Mouse (Mus musculus) neutrophil, adult 5-6 weeks (primary cell): ENCODE measurements around the gene Chaf1a. TPM values are rescaled to one million over a fixed set of nuclear protein-coding genes. Genes with fewer than 3 reads are reported as not detected.

ENCODE experiments used
- ATAC-seq: fragments of 151-379, 151-347 bp; 2 replicates; pipeline ENCODE4 v1.8.0; 2017; ENCODE audit warnings: mild to moderate bottlenecking, moderate TSS enrichment; ENCODE audit not compliant: insufficient number of reproducible peaks, poor library complexity, low FRiP score, severe bottlenecking; ENCODE audit errors: extremely low read depth
- total RNA-seq: library from RNA; stranded (forward); fragments of 200-1000 nt; gene quantifications from 2 replicates; pipeline ENCODE4 v1.2.3, GENCODE M21; 2017

Chaf1a gene
- total RNA-seq, 1 experiment from 2014 or later, result 1.4 TPM

DNA sequence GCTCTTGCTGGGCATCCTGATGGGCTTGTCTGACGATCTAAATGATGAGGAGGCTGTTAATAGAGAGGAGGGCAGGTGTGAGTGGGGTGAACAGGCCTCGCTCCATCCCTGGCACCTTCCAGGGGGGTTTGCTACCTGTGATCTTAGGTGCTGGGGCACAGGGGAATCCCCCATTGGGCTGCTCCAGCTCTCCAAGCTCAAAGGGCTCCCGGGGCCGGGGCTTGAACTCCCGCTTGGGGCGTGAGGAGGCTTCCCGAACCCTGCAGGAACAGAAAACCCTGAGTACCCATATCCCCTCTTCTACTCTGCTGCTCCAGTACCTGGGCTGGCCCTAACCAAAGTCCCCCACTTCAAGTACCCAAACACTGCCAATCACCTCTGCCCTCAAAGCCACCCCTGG lies 22.4 kb upstream of the Chaf1a start:
- no peak for ATAC-seq

DNA sequence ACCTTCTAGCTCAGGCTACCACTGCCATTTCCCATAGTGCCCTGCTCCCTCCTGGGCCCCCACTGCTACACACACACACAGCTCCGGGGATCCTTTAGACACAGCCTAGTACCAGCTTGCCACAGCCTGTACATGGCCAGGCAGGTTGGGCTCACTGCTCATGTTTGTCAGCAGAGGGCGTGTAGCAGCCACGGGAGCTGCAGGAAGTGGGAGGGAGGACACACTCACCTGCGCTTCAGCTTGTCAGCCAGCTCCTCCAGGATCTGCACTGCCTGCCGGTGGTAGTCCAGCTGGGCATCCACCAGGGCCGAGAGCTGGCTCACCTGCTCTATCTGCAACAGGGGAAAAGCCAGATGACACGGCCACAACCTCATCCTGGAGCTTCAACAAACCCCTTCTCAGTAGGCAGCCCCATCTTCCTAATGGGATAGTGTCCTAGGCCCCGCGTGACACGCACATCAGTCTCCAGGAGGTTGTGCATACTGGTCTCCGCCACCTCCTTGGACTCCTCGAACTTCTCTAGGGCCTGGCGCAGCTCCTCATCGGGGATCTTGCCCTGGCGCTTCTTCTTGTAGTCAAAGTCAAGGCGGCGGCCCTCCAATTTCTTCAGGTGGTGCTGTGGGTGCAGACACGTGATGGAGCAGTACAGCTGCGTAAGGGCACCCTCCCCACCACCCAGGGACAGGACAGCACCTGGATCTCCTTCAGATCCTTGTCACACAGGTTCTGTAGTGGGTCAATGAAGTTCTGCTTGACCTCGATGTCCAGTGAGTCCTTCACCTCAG lies 21.7 kb upstream of the Chaf1a start:
- 0 out of 2 replicates have a peak, but pooled peaks have one; percentile 14 for ATAC-seq

DNA sequence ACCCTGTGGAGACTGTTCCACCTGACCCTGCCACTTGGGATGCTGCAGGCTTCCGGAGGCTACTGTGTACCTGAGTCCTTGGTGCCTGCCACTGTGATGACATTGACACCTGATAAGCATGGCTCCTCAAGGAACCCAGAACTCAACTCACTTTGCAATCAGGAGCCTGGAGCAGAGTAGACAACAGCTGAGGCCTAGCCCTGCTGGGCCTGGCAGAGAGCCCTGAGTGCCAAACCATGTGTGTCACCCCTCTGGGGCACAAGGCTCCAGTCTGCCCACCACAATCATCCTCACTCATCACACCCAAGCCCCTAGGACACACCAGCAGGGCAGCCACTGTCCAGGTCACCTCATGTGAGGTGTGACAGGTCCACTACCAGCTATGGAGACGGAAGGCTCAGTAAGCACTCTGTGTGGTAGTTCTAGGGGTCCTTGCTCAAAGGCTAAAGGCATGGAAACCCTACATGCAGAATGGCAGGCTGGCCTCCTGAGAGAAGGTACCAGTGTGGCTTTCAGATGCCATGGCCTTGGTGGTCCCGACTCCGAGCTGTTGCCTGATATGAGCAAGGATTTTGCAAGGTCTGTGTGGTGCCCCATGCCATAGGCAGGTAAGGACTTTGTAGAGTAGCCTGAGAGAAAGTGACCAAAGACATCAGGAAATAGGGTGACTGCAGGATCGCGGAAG lies 19.7 kb upstream of the Chaf1a start:
- no peak for ATAC-seq

DNA sequence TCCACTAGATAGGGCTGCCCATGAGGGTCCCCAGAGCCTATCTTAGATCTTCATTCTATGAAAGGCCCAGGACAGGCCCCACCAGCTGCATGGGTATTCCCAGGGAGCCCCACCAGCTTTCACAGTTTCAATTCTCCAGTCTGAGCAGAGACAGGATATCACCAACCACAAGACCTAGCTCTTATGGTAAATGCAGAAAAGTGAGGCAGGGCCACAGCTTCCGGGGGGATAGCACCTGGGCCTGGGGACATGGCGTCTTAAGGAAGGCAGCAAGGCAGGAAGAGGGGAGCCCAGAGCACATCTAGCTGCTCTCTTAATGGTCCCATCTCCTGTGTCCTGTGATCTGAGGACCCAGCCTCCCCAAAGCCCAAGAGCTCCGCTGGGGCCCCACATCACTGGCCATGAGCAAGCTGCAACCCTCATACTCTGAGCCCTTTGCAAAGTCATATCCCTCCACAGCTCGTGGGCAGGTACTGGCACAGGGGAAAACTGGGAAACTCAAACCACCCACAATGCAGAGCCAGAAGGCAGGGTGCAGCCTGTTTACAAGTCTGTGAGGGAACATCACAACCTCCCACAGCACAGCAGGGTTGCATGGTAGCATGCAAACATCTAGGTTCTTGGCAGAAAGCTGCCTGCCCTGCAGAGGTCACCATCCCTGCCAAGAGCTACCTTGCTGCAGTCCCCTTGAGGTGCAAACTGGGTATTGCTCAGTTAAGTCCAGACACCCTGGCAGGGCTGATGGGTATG lies 18.9 kb upstream of the Chaf1a start:
- no peak for ATAC-seq

DNA sequence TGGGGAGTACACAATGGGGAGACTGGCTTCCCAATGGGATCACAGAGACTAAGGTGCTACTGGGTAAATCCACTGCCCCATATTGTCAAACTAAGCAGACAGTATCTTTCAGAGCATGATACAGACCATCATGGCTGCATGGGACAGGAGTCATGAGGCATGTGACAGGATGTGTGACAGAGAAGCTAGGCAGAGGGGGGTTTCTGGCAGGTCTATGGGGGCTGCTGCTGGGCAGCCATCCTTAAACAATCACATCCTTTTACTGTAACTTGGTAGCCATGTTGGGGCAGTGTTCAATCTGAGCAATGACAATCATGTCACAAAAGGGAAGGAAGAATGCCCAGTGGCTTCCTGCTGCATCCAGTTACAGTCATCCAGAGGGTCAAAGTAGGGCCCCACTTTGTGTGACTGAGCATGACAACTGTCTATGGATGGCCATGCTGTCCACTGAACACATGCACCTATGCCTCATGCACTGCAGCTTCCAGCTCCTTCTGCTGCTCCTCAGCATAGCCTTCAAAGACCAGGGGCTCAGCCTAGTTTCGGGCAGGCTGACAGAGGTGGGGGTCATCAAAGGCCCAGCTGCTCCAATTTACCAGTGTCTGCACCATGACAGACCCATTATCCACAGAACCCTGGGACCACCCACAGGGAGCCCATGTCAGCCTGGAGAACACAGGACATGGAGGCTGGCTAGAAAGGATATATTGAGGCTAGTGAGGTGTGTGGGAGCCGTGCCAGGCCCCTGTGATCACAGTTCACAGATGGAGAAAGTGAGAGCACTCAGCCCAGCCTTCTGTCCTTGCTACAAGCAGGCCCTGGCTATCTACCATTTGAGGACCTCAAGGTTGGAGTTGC lies 17.9 kb upstream of the Chaf1a start:
- ATAC-seq, result peak; percentile 35; the same call in 1 of the 2 replicates

DNA sequence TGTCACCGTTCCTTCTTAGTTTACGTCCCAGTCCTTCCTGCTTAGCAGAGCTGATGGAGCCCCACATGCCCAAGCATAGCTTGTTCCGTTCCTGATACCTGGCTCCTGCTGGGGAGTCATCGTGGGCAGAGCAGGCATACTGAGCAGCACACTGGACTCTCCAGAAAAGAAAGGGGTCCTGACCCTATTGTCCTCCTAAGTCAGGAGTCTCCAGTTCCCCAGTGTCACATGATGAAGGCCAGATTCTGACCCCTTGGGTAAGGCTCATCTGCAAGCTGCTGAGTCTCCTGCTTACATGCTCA lies 17.3 kb upstream of the Chaf1a start:
- ATAC-seq, result no peak

DNA sequence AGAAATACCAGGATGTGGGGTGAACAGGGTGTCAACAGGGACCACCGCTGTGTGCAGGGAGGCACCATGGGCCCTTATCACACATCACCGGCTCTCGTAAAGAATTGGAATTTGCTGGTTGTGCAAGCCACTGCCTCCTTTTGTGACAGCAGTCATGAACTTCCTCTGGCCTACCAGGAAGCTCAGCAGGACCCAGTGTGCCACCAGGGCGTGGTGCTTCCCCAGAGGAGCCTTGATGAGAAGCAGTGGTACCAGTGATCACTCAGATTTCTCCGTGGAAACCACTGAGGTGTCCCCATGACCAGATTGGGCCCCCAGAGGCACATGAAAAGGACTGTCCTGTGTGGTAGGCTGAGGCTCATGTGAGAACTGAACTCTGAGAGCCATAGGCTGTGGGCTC lies 16.9 kb upstream of the Chaf1a start:
- ATAC-seq, result peak; percentile 44

DNA sequence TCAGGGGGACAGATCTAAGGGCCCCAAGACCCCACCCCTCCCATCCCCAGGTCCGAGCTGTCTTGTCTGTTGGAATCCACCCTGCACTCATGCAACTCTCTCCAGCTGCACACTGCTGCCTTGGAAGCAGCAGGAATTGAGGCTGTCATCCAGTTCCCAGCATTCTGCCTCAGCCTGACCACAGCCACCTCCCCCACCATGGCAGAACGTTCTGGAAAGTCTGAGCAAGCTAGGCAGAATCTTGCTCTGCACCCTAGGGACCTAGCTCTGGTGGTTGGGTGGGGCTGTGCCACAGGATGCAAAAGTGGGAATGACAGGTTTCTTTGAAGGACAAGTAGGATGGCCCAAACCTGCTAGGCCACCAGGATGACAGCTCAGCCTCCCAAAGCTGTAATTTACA lies 15.8 kb upstream of the Chaf1a start:
- ATAC-seq, result no peak

DNA sequence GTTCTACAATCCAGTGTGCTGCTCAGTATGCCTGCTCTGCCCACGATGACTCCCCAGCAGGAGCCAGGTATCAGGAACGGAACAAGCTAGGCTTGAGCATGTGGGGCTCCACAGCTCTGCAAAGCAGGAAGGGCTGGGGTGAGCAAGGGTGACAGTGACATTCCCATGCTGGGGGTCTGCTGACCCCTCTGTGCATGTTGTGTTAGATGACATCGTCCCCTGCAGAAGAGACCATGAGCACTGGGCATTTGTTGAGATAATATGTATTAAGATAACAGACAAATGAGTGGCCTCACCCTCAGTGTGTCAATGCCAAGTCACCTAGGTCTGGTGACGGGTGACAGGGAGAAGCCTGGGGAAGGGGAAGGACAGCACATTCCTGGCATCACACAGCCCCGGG lies 15.3 kb upstream of the Chaf1a start:
- no peak for ATAC-seq

DNA sequence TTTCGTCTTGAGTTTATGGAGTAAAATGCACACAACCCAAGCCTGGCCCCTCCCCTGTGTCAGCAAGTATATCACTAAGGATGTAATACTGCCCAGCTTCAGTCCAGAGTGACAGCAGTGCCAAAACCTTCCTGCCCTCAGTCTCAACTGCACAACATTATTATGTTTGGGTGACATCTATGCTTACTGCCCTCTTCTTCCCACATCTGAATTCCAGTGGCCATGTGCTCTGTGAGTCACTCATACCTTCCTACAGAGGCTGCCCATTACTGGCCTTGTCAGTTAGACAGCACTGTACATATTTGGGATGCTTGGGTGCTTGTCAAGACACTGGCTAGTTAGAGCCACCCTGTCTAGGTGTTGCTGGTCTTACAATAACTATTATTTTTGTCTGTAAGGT lies 13.9 kb upstream of the Chaf1a start:
- ATAC-seq, result no peak

DNA sequence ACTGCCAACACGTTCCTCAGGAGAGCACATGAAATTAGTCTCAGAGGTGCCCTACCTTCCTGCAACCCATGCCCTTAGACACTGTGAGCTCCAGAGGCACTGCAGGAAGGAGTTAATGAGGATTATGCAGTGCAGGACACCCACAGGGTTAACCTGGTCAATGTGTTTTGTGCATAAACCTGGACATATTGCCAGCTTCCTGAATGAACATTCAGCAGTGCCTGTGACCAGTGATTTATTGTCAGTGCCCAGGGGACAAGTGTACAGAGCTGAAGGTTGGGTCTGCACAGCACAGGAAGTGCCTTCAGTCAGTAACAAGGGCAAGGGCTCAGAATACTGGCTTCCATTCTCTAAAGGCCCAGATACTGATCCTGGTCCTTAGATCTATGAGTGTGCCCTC lies 13.4 kb upstream of the Chaf1a start:
- ATAC-seq, result no peak

DNA sequence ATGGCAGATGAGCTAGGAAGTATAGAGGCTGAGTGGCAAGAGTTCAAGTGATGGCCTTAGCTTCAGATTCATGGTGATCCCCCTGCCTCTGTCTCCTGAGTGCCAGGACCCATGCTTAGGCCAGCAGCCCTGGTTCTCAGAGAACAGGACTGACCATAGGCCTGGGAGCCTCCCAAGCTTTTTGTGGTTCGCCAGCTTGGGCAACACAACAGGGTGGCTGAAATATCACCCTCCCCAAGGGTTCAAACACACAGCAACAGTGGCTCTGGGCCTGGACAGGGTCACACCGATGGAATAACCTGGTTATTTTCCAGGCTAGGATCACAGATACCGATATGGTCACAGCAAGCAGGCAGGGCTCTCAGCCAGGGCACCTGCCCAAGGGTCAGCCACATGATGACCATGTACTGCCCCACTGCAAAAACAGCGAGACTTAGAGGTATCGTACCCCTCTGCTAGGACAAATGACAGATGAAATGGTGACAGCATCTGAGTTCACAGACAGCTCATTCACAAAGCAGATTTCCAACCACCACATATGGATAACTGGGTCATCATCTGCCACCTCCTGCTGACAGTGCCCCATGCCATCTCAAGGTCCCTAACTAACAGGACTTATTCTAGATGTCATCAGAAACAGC lies 12.3 kb upstream of the Chaf1a start:
- ATAC-seq, result no peak

DNA sequence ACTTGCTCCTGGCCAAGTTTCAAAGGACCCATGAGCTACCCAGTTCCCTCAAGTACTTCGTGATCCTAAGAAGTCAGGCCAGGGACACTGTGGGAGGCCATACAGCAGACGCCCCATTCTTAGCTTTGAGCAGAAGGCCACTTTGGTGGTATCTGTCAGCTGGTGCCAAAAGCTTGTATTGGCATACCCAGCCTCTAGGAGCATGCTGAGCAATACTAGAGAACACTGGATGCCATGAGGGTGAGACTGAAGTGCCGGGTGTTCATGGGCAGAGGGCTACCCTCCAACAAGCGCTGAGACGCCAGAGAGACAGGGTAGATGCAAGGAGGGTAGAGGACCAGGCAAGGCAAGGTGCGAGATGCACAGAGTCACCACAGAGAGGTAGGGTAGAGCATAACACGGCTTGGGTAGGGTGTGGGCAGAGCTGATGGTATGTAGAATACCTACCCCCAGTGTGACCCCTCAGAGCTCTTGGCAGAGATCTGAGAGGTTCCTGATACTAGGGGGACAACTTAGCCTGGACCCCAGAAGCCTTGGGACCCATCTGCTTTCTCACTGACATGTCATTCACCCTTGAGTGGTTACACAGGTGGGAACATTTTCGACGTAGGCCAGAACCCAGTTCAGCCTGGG lies 9.9 kb upstream of the Chaf1a start:
- no peak for ATAC-seq

DNA sequence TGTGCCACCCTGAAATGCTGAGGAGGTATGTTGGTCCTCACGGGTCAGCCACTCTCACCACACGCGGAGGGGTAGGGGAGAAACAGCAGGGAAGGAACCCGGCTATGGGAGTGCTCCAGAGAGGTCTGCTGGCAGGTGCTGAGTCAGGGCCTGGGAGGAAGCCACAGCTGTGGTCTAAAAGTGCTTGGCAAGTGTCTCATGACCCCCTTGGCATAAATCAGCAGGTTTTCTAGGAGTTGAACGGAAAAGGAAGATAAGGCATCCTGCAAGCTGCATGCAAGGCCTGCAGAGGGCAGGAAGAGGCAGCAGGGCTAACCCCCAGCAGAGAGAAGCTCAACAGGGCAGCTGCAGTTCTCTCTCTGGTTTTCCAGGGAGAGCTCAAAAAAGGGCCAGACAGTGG lies 9.3 kb upstream of the Chaf1a start:
- peak; percentile 28 for ATAC-seq

DNA sequence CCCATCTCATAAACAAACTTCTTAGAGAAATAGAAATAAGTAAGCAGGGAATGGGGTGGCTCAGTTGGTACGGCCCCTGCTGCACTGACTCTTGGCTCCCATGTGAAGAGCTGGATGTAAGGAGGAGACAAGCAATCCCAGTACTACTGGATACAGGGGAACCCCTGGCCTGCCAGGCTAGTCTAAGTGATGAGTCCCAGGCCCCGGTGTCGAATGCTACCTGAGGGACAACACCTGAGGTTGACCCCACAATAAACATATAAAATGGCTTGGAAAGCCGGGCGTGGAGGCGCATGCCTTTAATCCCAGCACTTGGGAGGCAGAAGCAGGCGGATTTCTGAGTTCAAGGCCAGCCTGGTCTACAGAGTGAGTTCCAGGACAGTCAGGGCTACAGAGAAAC lies 8.8 kb upstream of the Chaf1a start:
- ATAC-seq, result no peak

DNA sequence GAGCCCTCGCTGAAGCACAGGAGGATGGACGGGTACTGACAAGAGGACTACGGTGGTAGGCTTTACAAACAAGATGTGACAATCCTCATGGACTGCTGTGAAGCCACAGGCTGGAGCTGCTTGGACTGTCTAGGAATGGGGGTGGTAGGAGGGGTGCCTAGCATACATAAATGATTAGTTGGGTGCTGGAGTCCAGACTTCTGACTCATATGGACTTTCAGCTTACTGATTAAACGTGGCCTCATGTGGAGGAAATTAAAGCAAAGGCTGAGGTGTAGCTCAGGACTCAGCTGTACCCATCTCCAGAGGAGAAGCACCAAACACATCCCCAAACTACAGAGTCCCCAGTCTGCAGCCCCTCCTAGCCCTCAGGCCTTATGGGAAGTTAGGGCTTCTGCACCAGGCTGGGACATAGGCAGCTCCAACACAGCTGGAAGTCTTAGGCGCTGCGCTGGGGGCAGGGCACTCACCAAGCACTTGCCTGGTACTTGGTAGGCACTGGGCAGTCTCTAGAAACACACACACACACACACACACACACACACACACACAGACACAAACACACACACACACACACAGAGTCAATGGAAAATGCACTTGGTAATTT lies 8.0 kb upstream of the Chaf1a start:
- no peak for ATAC-seq

DNA sequence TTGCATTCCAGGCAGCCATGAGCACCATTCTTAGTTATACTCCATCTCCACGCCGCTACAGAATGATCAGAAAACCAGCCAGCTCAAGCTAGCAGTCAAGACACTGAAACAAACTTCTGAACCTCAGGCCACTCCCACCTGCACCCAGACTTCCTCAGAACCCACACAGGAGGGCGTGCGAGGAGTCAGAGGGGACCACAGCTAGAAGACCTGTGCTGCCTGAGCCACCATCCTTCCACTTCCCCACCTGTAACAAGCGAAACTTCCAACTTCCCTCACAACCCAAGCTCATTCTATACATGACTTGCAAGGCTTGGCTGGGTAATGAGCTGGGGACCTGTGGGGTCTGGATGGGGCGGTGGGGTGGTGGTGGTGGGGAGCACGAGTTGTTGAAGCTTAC lies 7.4 kb upstream of the Chaf1a start:
- ATAC-seq, result peak; percentile 49
